ENCODE assay signal across 7 mouse cellular contexts in the genomic region with DNA sequence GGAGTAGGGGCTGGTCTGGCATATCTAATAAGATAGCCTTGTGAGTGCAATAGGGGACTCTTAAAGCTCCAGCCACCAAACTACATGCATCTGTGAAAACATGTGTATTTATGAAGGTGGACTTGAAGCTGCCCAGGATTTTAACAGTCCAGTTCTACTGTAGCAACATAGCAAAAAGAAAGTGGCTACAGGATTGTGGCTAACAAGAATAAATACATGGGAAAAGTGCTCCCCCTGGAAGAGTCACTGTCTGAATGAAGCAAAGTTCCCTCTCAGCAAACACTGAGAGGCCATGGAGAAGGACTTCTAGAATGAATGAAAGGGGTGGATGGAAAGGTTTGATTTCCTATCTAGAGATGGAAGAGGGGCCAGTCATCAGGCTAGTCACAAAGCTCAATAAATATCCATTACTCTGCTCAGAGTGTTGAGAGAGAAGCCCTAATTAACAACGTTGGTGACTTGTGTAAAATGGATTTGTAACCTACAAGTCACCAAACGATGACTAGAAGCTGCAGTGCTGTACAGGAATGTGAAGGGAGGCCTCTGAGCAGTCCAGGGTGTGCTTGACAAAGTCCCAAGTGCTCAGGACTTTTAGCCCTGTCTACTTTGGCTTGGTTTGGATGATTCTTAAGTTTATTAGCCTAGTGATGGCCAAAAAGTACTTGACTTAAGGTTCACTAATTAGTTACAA. TPM values are rescaled to one million over a fixed set of nuclear protein-coding genes. Genes with fewer than 3 reads are reported as not detected.
DNase-seq lines count a peak whose midpoint lies in the region; ATAC-seq and TF ChIP-seq lines count a peak whose summit lies in the region.

No protein-coding gene starts in this region.

- H3K27ac ChIP-seq in CH12.LX (ENCODE audit: insufficient read depth, low read depth), result peak overlapping the region; percentile 34; the same call in 1 of the 2 replicates
- peak overlapping the region; percentile 98 for H3K27ac ChIP-seq in heart, embryonic 15.5 days
- peak overlapping the region; percentile 97 for H3K27ac ChIP-seq in liver, embryonic 13.5 days

- peaks cover 34 to 55% of the 10 kb centered on the region in 2 experiments for H3K36me3 ChIP-seq in CH12.LX (replicated peaks in 1 of 2; ENCODE audit: control insufficient read depth in 1 of 2, insufficient read depth in 1 of 2, low read length in 1 of 2)
- H3K36me3 ChIP-seq in heart, embryonic 15.5 days, result peaks cover 27% of the 10 kb centered on the region
- H3K36me3 ChIP-seq in liver, embryonic 13.5 days, result peaks cover 55% of the 10 kb centered on the region

- TF ChIP-seq POLR2A in CH12.LX (IDR thresholded peaks at IDR 0.05; ENCODE audit: low read depth, low read length), result no peak; the same call in 1 of the 2 replicates

- 11% methylated on average over 2 of the region's 2 CpGs for WGBS in heart, embryonic 15.5 days
- WGBS in liver, embryonic 13.5 days (ENCODE audit: insufficient replicate concordance), result 29% methylated on average over 2 of the region's 2 CpGs

- dilution Hi-C loops in CH12.LX (cut with MboI; ENCODE audit: extremely low pct_ligation_motif_present, extremely low pct_unique_long_range_greater_than_20kb, low sequenced_read_pairs), result no loop called here

- H3K4me3 ChIP-seq in CH12.LX (replicated peaks in 1 of 3; ENCODE audit: low read depth in 2 of 3, low read length in 2 of 3, poor library complexity in 1 of 3), result peak overlapping the region; percentile 91 to 98 (median 91)
- H3K4me3 ChIP-seq in heart, embryonic 15.5 days, result peak overlapping the region; percentile 69
- peak overlapping the region; percentile 97 for H3K4me3 ChIP-seq in liver, embryonic 13.5 days (replicated peaks)

- DNase-seq in A20 (ENCODE audit: low read depth, low spot score), result peak; percentile 48
- DNase-seq in CH12.LX (ENCODE audit: extremely low read depth), result no peak
- DNase-seq in liver, embryonic 13.5 days, result no peak
- no peak for DNase-seq in layer of hippocampus, adult 9-10 months (ENCODE audit: low spot score)
- DNase-seq in gastrocnemius, postnatal 10 days, result no peak
- DNase-seq in thymus, postnatal 0 days (ENCODE audit: low spot score), result no peak

- H3K4me2 ChIP-seq in CH12.LX (ENCODE audit: insufficient read depth, low read depth, poor library complexity, severe bottlenecking), result peak overlapping the region; percentile 93
- peak overlapping the region; percentile 73 for H3K4me2 ChIP-seq in heart, embryonic 15.5 days
- peak overlapping the region; percentile 87 for H3K4me2 ChIP-seq in liver, embryonic 13.5 days

- peak overlapping the region; percentile 97 for H3K9ac ChIP-seq in CH12.LX (ENCODE audit: insufficient read depth, low read depth)
- H3K9ac ChIP-seq in heart, embryonic 15.5 days, result peak overlapping the region; percentile 98
- H3K9ac ChIP-seq in liver, embryonic 13.5 days, result peak overlapping the region; percentile 100

- no peak for TF ChIP-seq RAD21 in CH12.LX (IDR thresholded peaks at IDR 0.05; ENCODE audit: low read depth, low read length)

- TF ChIP-seq EP300 in CH12.LX (IDR thresholded peaks at IDR 0.05; ENCODE audit: low read length), result no peak

- H3K27me3 ChIP-seq in CH12.LX (replicated peaks), result no peaks in the 10 kb centered on the region
- H3K27me3 ChIP-seq in heart, embryonic 15.5 days, result no peaks in the 10 kb centered on the region
- H3K27me3 ChIP-seq in liver, embryonic 13.5 days, result no peaks in the 10 kb centered on the region

- peak in 1 of 2 experiments; percentile 1; a peak in 1 of 4 replicates for TF ChIP-seq CTCF in CH12.LX (conservative IDR thresholded peaks at IDR 0.05 in 1 of 2, IDR thresholded peaks at IDR 0.05 in 1 of 2; ENCODE audit: low read depth in 2 of 2, low read length in 2 of 2)

- H3K4me1 ChIP-seq in CH12.LX (ENCODE audit: control insufficient read depth in 1 of 2, insufficient read depth in 2 of 2), result peaks cover 7 to 52% of the 10 kb centered on the region in 2 experiments
- H3K4me1 ChIP-seq in heart, embryonic 15.5 days (replicated peaks), result peaks cover 61% of the 10 kb centered on the region
- H3K4me1 ChIP-seq in liver, embryonic 13.5 days (replicated peaks), result peaks cover 75% of the 10 kb centered on the region

- ATAC-seq in heart, embryonic 15.5 days (replicated peaks; ENCODE audit: insufficient number of reproducible peaks, insufficient read depth, low FRiP score, low read depth), result no peak
- ATAC-seq in liver, embryonic 13.5 days (ENCODE audit: low read depth), result no peak

- no peaks in the 10 kb centered on the region for H3K9me3 ChIP-seq in CH12.LX (replicated peaks; ENCODE audit: low read length)
- no peaks in the 10 kb centered on the region for H3K9me3 ChIP-seq in heart, embryonic 15.5 days (replicated peaks)
- H3K9me3 ChIP-seq in liver, embryonic 13.5 days (replicated peaks), result no peaks in the 10 kb centered on the region

- peaks cover 67% of the 10 kb centered on the region for H3K79me2 ChIP-seq in CH12.LX (replicated peaks; ENCODE audit: control insufficient read depth, extremely low read depth, insufficient read depth, poor library complexity, severe bottlenecking)

- in situ Hi-C loops in CH12.LX (cut with MboI; ENCODE audit: low pct_ligation_motif_present, low pct_unique_long_range_greater_than_20kb, low sequenced_read_pairs), result no loop called here

TF ChIP-seq in CH12.LX, 34 proteins besides CTCF, POLR2A, EP300 and RAD21:
- TF ChIP-seq SIN3A (IDR thresholded peaks at IDR 0.05; ENCODE audit: low read length) (peak; percentile 76; the same call in 1 of the 2 replicates), JUN (IDR thresholded peaks at IDR 0.05; ENCODE audit: insufficient read depth, low read depth, low read length) (no peak), ZMIZ1 (IDR thresholded peaks at IDR 0.05; ENCODE audit: low read depth, low read length) (peak; percentile 57; the same call in 1 of the 2 replicates), USF1 (IDR thresholded peaks at IDR 0.05; ENCODE audit: low read depth, low read length) (no peak), SMC3 (IDR thresholded peaks at IDR 0.05; ENCODE audit: low read depth, low read length) (no peak), CHD2 (IDR thresholded peaks at IDR 0.05; ENCODE audit: low read length) (0 out of 2 replicates have a peak, but pooled peaks have one; percentile 16), RCOR1 (conservative IDR thresholded peaks at IDR 0.05; ENCODE audit: low read depth, low read length) (no peak), GABPA (IDR thresholded peaks at IDR 0.05; ENCODE audit: insufficient replicate concordance, low read depth, low read length) (no peak), ETS1 (conservative IDR thresholded peaks at IDR 0.05; ENCODE audit: low read depth, low read length) (peak; percentile 9; the same call in 1 of the 2 replicates), KAT2A (IDR thresholded peaks at IDR 0.05; ENCODE audit: insufficient replicate concordance, low read length) (no peak)

RNA-seq across cellular contexts. Expression of gene Mcl1, which starts 2.3 kb away (rescaled TPM):
- total RNA-seq in CH12.LX (2012; rRNA removed) (95.9 and 114 TPM in 2 replicates), CH12.LX (2014; rRNA removed) (223 and 225 TPM in 2 replicates)
- 188 and 197 TPM in 2 replicates for polyA plus RNA-seq in CH12.LX (2012; ENCODE audit: insufficient read length, low read depth)
- polyA plus RNA-seq in heart, embryonic 15.5 days (2015; fragmentation: Nextera tagmentation; extraction: Ambion mirVana), result 38.4 and 45.4 TPM in 2 replicates
- polyA plus RNA-seq in liver, embryonic 13.5 days (2015; fragmentation: Nextera tagmentation; extraction: Ambion mirVana), result 31.8 and 33.3 TPM in 2 replicates
- total RNA-seq in gastrocnemius, postnatal 10 days (2021), result 100 to 1,000 TPM in 1 of 2 experiments, 10 to 100 TPM in 1; 96.8 to 111 TPM
- 81.3 and 91.3 TPM in 2 replicates for polyA plus RNA-seq in thymus, postnatal 0 days (2015; fragmentation: Nextera tagmentation; extraction: Ambion mirVana)

RNA-seq across cellular contexts. Expression of gene Adamtsl4, which starts 26.8 kb away (rescaled TPM):
- total RNA-seq in CH12.LX (2012; rRNA removed), result 0.85 and 1.1 TPM in 2 replicates
- not detected in 2 replicates for total RNA-seq in CH12.LX (2014; rRNA removed)
- polyA plus RNA-seq in CH12.LX (2012; ENCODE audit: insufficient read length, low read depth), result 0.10 TPM in 1 of 2 replicates, not detected in the other
- 6.9 and 10.6 TPM in 2 replicates for polyA plus RNA-seq in heart, embryonic 15.5 days (2015; fragmentation: Nextera tagmentation; extraction: Ambion mirVana)
- polyA plus RNA-seq in liver, embryonic 13.5 days (2015; fragmentation: Nextera tagmentation; extraction: Ambion mirVana), result 0.37 and 0.83 TPM in 2 replicates
- 10 to 100 TPM; 23.9 to 26.3 TPM for total RNA-seq in gastrocnemius, postnatal 10 days (2021)
- 0.91 and 2.0 TPM in 2 replicates for polyA plus RNA-seq in thymus, postnatal 0 days (2015; fragmentation: Nextera tagmentation; extraction: Ambion mirVana)

RNA-seq across cellular contexts. Expression of gene Ensa, which starts 36.1 kb away (rescaled TPM):
- total RNA-seq in CH12.LX (2012; rRNA removed) (51.5 and 53.9 TPM in 2 replicates), CH12.LX (2014; rRNA removed) (57.8 and 60.8 TPM in 2 replicates)
- polyA plus RNA-seq in CH12.LX (2012; ENCODE audit: insufficient read length, low read depth), result 58.4 and 62.6 TPM in 2 replicates
- polyA plus RNA-seq in heart, embryonic 15.5 days (2015; fragmentation: Nextera tagmentation; extraction: Ambion mirVana), result 45.8 and 53.7 TPM in 2 replicates
- polyA plus RNA-seq in liver, embryonic 13.5 days (2015; fragmentation: Nextera tagmentation; extraction: Ambion mirVana), result 33.4 and 36.8 TPM in 2 replicates
- 10 to 100 TPM; 80.1 to 80.2 TPM for total RNA-seq in gastrocnemius, postnatal 10 days (2021)
- 58.5 and 65.4 TPM in 2 replicates for polyA plus RNA-seq in thymus, postnatal 0 days (2015; fragmentation: Nextera tagmentation; extraction: Ambion mirVana)

Comparison
In these comparisons a context has a peak if more than half of its experiments do, and no peak if none do; other contexts are left out.
1. H3K27ac ChIP-seq: peak in every context shown above with its lines; median percentile 98 in heart, embryonic 15.5 days; 97 in liver, embryonic 13.5 days; 34 in CH12.LX.